Mouse (Mus musculus): ENCODE data around the gene Ctbp1. TPM values are rescaled to one million over a fixed set of nuclear protein-coding genes. Genes with fewer than 3 reads are reported as not detected.

The Ctbp1 gene
- total and polyA plus RNA-seq, 3 experiments: 353 to 595 (median 443) TPM

DNA sequence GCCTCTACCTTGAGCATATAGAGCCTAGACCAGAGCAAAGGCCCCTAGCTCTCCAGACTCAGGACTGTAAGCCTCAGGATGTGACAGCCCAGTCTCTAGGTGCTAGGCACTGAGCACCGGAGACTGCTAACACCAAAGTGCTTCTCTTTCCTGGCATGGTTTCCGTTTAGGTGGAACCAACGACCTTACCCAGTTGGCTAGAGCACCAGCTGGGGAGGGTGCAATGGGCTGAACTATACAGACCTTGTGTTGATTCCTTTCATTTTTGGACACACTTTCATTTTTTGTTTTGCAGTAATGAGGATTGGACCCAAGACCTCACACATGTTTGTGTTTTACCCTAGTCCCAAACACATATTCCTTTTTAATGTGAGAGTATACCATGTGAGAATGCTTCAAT is 64.3 kb downstream of the Ctbp1 start:
- TF ChIP-seq ETS1 (IDR thresholded peaks at IDR 0.05; ENCODE audit: low read depth, low read length) (no peak), TAL1 (IDR thresholded peaks at IDR 0.05; ENCODE audit: low read length) (no peak), SMC3 (IDR thresholded peaks at IDR 0.05; ENCODE audit: low read depth, low read length) (no peak), POLR2A (IDR thresholded peaks at IDR 0.05; ENCODE audit: control insufficient read depth in 1 of 2, insufficient read depth in 1 of 2, low read depth in 1 of 2, low read length in 2 of 2, poor library complexity in 1 of 2) (no peak), JUND (IDR thresholded peaks at IDR 0.05; ENCODE audit: low read depth, low read length) (no peak), KAT2A (conservative IDR thresholded peaks at IDR 0.05; ENCODE audit: low read depth, low read length) (no peak), MAX (IDR thresholded peaks at IDR 0.05; ENCODE audit: low read length) (no peak), ZKSCAN1 (IDR thresholded peaks at IDR 0.05; ENCODE audit: low read depth, low read length) (no peak)

GRCm38 (mm10) chr5:33208533-33209245 is 66.1 kb downstream of the Ctbp1 start:
- Histone ChIP-seq H3K36me3 (ENCODE audit: control insufficient read depth in 1 of 2, insufficient read depth in 2 of 2, low read length in 2 of 2) (peaks cover 0 to 17% of the 10 kb centered on the region in 2 experiments; a peak in 2 of 4 replicates), H3K4me1 (ENCODE audit: control insufficient read depth in 1 of 2, insufficient read depth in 2 of 2, low read length in 2 of 2) (peaks cover 21 to 41% of the 10 kb centered on the region in 2 experiments; a peak in 3 of 4 replicates), H3K27ac (ENCODE audit: control insufficient read depth, low read depth, low read length) (peak overlapping the region; percentile 35), H3K9me3 (replicated peaks; ENCODE audit: insufficient read depth, low read length) (no peaks in the 10 kb centered on the region), H3K4me3 (ENCODE audit: control insufficient read depth in 1 of 2, insufficient read depth in 1 of 2, low read depth in 2 of 2, low read length in 2 of 2) (peak overlapping the region in 1 of 2 experiments; percentile 15; a peak in 1 of 4 replicates), H3K9ac (ENCODE audit: control insufficient read depth, low read depth, low read length, poor library complexity, severe bottlenecking) (no peak overlapping the region; the same call in 1 of the 2 replicates), H3K27me3 (ENCODE audit: control insufficient read depth in 1 of 2, insufficient read depth in 2 of 2, low read length in 2 of 2) (no peaks in the 10 kb centered on the region), H3K79me2 (ENCODE audit: control insufficient read depth, insufficient read depth, low read length, poor library complexity) (no peaks in the 10 kb centered on the region)
- peak; percentile 64 for DNase-seq (ENCODE audit: low read depth, low spot score)
- TF ChIP-seq SMC3 (IDR thresholded peaks at IDR 0.05; ENCODE audit: low read depth, low read length): no peak
- TF ChIP-seq JUND (IDR thresholded peaks at IDR 0.05; ENCODE audit: low read depth, low read length): no peak
- TF ChIP-seq ZMIZ1 (IDR thresholded peaks at IDR 0.05; ENCODE audit: low read depth, low read length): no peak
- no peak for TF ChIP-seq TBP (IDR thresholded peaks at IDR 0.05; ENCODE audit: low read depth, low read length)
- TF ChIP-seq MEF2A (IDR thresholded peaks at IDR 0.05; ENCODE audit: extremely low read depth, insufficient replicate concordance, low read depth, low read length, poor library complexity, severe bottlenecking): no peak
- no peak for TF ChIP-seq BHLHE40 (IDR thresholded peaks at IDR 0.05; ENCODE audit: borderline replicate concordance, low read depth, low read length)
- TF ChIP-seq ELF1 (IDR thresholded peaks at IDR 0.05; ENCODE audit: low read depth, low read length): no peak
- no peak for TF ChIP-seq UBTF (IDR thresholded peaks at IDR 0.05; ENCODE audit: borderline replicate concordance, insufficient read depth, low read depth, low read length)
- TF ChIP-seq MAZ (IDR thresholded peaks at IDR 0.05; ENCODE audit: low read depth, low read length): no peak
- no peak for TF ChIP-seq NRF1 (IDR thresholded peaks at IDR 0.05; ENCODE audit: insufficient read depth, low read depth, low read length, poor library complexity, severe bottlenecking)
- peak; percentile 85 for TF ChIP-seq MYB (IDR thresholded peaks at IDR 0.05; ENCODE audit: low read depth, low read length)
- no peak for TF ChIP-seq POLR2AphosphoS2 (IDR thresholded peaks at IDR 0.05; ENCODE audit: low read length)
- no peak for TF ChIP-seq MYC (IDR thresholded peaks at IDR 0.05; ENCODE audit: low read depth, low read length)
- TF ChIP-seq MXI1 (IDR thresholded peaks at IDR 0.05; ENCODE audit: low read depth, low read length): peak; percentile 54; the same call in 1 of the 2 replicates
- peak; percentile 70 to 91 for TF ChIP-seq EP300 (IDR thresholded peaks at IDR 0.05; ENCODE audit: low read depth in 1 of 2, low read length in 2 of 2)
- no peak for TF ChIP-seq ZKSCAN1 (IDR thresholded peaks at IDR 0.05; ENCODE audit: low read depth, low read length)
- no peak for TF ChIP-seq ZC3H11A (IDR thresholded peaks at IDR 0.05; ENCODE audit: low read depth, low read length)
- no peak for TF ChIP-seq MAFK (IDR thresholded peaks at IDR 0.05; ENCODE audit: borderline replicate concordance, low read depth, low read length)
- TF ChIP-seq CTCF (IDR thresholded peaks at IDR 0.05 in 2 of 3, conservative IDR thresholded peaks at IDR 0.05 in 1 of 3; ENCODE audit: control insufficient read depth in 1 of 3, insufficient read depth in 1 of 3, low read depth in 2 of 3, low read length in 3 of 3, poor library complexity in 1 of 3, severe bottlenecking in 1 of 3): no peak
- TF ChIP-seq CHD1 (IDR thresholded peaks at IDR 0.05; ENCODE audit: low read depth, low read length): no peak
- peak; percentile 53; the same call in 1 of the 2 replicates for TF ChIP-seq ETS1 (IDR thresholded peaks at IDR 0.05; ENCODE audit: low read depth, low read length)
- no peak for TF ChIP-seq RAD21 (IDR thresholded peaks at IDR 0.05; ENCODE audit: low read depth, low read length)
- no peak for TF ChIP-seq HCFC1 (IDR thresholded peaks at IDR 0.05; ENCODE audit: low read depth, low read length)
- TF ChIP-seq POLR2AphosphoS5 (IDR thresholded peaks at IDR 0.05; ENCODE audit: borderline replicate concordance, low read depth, low read length): no peak
- no peak for TF ChIP-seq MAX (IDR thresholded peaks at IDR 0.05; ENCODE audit: low read length)
- peak; percentile 78 for TF ChIP-seq GATA1 (IDR thresholded peaks at IDR 0.05; ENCODE audit: low read depth, low read length)

More for the DNA sequence above, 64.3 kb downstream of the Ctbp1 start:
- no peak for DNase-seq (ENCODE audit: low read depth, low spot score)
- Histone ChIP-seq H3K9ac (ENCODE audit: control insufficient read depth, low read depth, low read length, poor library complexity, severe bottlenecking) (no peak overlapping the region), H3K4me3 (ENCODE audit: control insufficient read depth in 1 of 2, insufficient read depth in 1 of 2, low read depth in 2 of 2, low read length in 2 of 2) (no peak overlapping the region), H3K27ac (ENCODE audit: control insufficient read depth, low read depth, low read length) (no peak overlapping the region), H3K9me3 (replicated peaks; ENCODE audit: insufficient read depth, low read length) (no peaks in the 10 kb centered on the region), H3K4me1 (ENCODE audit: control insufficient read depth in 1 of 2, insufficient read depth in 2 of 2, low read length in 2 of 2) (peaks cover 14 to 24% of the 10 kb centered on the region in 2 experiments; a peak in 3 of 4 replicates), H3K79me2 (ENCODE audit: control insufficient read depth, insufficient read depth, low read length, poor library complexity) (no peaks in the 10 kb centered on the region), H3K27me3 (ENCODE audit: control insufficient read depth in 1 of 2, insufficient read depth in 2 of 2, low read length in 2 of 2) (no peaks in the 10 kb centered on the region), H3K36me3 (ENCODE audit: control insufficient read depth in 1 of 2, insufficient read depth in 2 of 2, low read length in 2 of 2) (peaks cover 0 to 10% of the 10 kb centered on the region in 2 experiments; a peak in 2 of 4 replicates)

Measured in MEL (cell line).